Mouse (Mus musculus) forebrain, embryonic 14.5 days (tissue): ENCODE data around the gene Ell. TPM values are rescaled to one million over a fixed set of nuclear protein-coding genes. Genes with fewer than 3 reads are reported as not detected.

ENCODE experiments used
- ATAC-seq: fragments of 200-750 bp; cut with Nextera tagmentation; 2 replicates; pipeline ENCODE4 v1.8.0; 2017; ENCODE audit warnings: mild to moderate bottlenecking, moderate library complexity
- DNase-seq: peaks from one replicate; pipeline ENCODE4 v3.0.0-alpha.2; 2015; ENCODE audit warnings: low spot score
- H3K27ac ChIP-seq: fragments of 300-500 bp; sonication (generic); 2 replicates; pipeline ENCODE4 v1.5.1; 2014; ENCODE audit warnings: low read depth, mild to moderate bottlenecking, control low read depth, low read length, moderate library complexity
- H3K27me3 ChIP-seq: fragments of 300-500 bp; sonication (generic); replicated peaks from 2 replicates; pipeline ENCODE4 v1.6.1; 2014; ENCODE audit warnings: low read length, control low read depth, mixed read lengths; ENCODE audit not compliant: control insufficient read depth, insufficient read depth
- H3K36me3 ChIP-seq: fragments of 300-500 bp; sonication (generic); 2 replicates; pipeline ENCODE4 v1.6.1; 2014; ENCODE audit warnings: low read length, control low read depth; ENCODE audit not compliant: control insufficient read depth, insufficient read depth
- H3K4me1 ChIP-seq: fragments of 300-500 bp; sonication (generic); 2 replicates; pipeline ENCODE4 v1.6.1; 2014; ENCODE audit warnings: antibody characterized with exemption, low read length, control low read depth; ENCODE audit not compliant: control insufficient read depth, insufficient read depth
- H3K4me2 ChIP-seq: fragments of 300-500 bp; sonication (generic); 2 replicates; pipeline ENCODE4 v1.6.1; 2014; ENCODE audit warnings: mild to moderate bottlenecking, control low read depth, low read length
- H3K4me3 ChIP-seq: fragments of 300-500 bp; sonication (generic); 2 replicates; pipeline ENCODE4 v1.5.1; 2014; ENCODE audit warnings: low read depth, low read length, control low read depth
- H3K9ac ChIP-seq: fragments of 300-500 bp; sonication (generic); 2 replicates; pipeline ENCODE4 v1.6.1; 2014; ENCODE audit warnings: mild to moderate bottlenecking, low read length, control low read depth, moderate library complexity
- H3K9me3 ChIP-seq: fragments of 300-500 bp; sonication (generic); replicated peaks from 2 replicates; pipeline ENCODE4 v1.6.1; 2016; ENCODE audit warnings: low read length, control low read depth, mixed read lengths; ENCODE audit not compliant: control insufficient read depth
- WGBS: fragments of 180-500 bp; shearing (Covaris S2); extraction: QIAGEN DNeasy Blood & Tissue Kit; methylation state at CpG from one replicate; pipeline ENCODE4 v1.1.7; 2014; 5-methylcytosine and 5-hydroxymethylcytosine counted together
- polyA plus RNA-seq: library from polyadenylated mRNA; unstranded; fragments of >200 nt; fragmentation: Nextera tagmentation; extraction: Ambion mirVana; gene quantifications from 2 replicates; pipeline ENCODE4 v1.2.1, GENCODE M21; 2014

Gene Ell
- polyA plus RNA-seq, 1 experiment from 2014 or later: 15.1 TPM

DNA sequence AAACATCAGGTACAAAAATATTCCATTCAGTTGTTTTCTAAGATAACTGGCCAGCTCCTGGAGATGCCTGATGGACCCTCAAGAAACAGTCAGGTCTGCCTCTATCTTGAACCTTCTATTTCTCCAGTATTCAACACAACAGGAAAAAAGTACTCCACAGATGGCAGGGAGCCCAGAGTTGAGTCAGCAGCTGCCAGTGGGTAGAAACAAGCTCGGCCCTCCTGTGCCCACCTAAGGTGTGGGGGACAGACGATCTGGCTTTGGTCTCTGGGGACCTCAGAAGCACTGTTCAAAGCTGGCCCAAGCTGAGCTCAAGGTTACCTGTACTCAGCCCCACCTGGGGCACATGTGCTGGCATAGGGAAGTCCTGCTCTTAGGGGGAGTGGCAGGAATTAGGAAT, 25.8 kb upstream of the Ell start:
- no peak for ATAC-seq
- no peak overlapping the region for H3K27ac ChIP-seq
- no peak overlapping the region for H3K9ac ChIP-seq
- H3K4me3 ChIP-seq: no peak overlapping the region
- 52% methylated on average over 2 of the region's 2 CpGs for WGBS
- peaks cover 39% of the 10 kb centered on the region for H3K36me3 ChIP-seq
- H3K4me2 ChIP-seq: no peak overlapping the region
- no peak for DNase-seq
- H3K27me3 ChIP-seq: no peaks in the 10 kb centered on the region
- H3K9me3 ChIP-seq: no peaks in the 10 kb centered on the region
- peaks cover 10% of the 10 kb centered on the region for H3K4me1 ChIP-seq

DNA sequence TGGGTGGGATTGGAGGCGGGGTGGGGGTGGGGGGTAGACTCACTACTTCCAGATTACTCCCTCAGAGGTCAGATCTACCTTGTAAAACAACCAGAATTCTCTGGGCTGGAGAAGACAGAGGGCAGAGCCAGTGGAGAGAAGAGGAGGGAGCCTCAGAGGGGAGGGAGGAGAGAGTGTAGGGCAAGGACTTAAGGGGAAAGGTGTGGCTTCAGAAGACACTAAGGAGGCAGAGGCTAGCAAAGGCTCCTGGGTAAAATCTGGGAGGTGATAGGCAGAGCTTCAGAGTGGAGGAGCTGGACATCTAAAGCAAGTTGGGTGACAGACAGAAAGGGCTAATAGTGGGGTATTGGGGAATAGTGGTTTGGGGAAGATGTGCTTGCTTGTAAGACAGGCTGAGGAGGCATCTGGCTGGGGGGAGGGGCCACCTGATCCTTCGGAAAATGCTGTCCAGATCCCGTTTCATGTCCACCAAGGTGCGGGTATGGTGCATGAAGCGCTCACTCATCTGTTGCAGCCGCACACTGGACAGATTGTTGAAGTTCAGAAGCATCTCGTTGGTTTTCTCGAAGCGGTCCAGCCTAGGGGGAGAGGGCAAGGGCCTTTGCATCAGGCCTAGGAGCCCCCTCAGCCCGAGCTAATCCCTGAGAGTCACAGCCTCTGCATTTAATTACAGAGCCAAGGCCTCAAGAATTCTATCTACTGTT, 21.2 kb upstream of the Ell start:
- DNase-seq: no peak
- peaks cover 40% of the 10 kb centered on the region for H3K36me3 ChIP-seq

DNA sequence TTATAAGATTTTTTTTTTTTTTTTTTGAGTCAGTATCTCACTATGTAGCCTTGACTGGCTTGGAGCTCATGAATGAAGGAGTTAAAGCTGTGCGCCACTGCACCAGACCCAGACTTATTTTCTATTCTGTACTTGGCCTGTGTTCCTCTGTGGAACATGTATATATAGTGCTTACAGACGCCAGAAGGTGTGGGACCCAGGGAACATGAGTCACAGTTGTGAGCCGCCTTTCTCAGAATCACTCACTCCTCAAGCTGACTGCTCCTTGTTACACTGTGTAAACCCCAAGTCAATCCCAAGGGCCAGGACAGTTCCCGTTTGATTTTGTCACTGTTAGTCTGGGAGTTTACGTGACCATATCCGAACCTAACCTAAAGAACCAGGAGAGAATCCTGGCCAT, 20.2 kb upstream of the Ell start:
- 92% methylated on average over 6 of the region's 6 CpGs for WGBS
- H3K4me1 ChIP-seq: peaks cover 6% of the 10 kb centered on the region
- no peak overlapping the region for H3K4me3 ChIP-seq
- no peak overlapping the region for H3K4me2 ChIP-seq
- H3K36me3 ChIP-seq: peaks cover 30% of the 10 kb centered on the region
- DNase-seq (no peak), ATAC-seq (no peak)
- no peaks in the 10 kb centered on the region for H3K27me3 ChIP-seq
- H3K9ac ChIP-seq: no peak overlapping the region
- no peak overlapping the region for H3K27ac ChIP-seq
- no peaks in the 10 kb centered on the region for H3K9me3 ChIP-seq

More for the DNA sequence above, 21.2 kb upstream of the Ell start:
- Histone ChIP-seq H3K9me3 (no peaks in the 10 kb centered on the region), H3K4me2 (no peak overlapping the region), H3K27ac (no peak overlapping the region), H3K27me3 (no peaks in the 10 kb centered on the region), H3K4me3 (no peak overlapping the region), H3K4me1 (peaks cover 3% of the 10 kb centered on the region), H3K9ac (no peak overlapping the region)
- no peak for ATAC-seq
- 74% methylated on average over 10 of the region's 10 CpGs for WGBS

DNA sequence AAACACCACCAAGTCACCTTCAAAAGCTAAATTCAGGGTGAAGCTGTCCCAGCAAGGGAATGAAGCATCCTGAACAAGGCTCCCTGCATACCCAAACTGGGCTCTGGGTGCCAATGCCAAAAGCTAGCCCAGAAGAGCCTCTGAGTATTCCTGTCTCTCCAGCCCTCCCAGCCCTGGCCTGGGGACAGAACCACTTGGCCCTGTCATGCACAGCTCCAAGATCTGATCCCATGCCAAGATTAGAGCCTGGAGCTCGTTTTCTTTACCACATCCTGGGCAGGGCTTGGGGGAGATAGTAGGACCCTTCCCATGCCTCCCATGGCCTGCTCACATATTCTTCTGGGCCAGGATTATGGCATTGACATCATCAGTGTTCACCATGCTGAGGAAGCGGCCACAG, 19.7 kb upstream of the Ell start:
- no peak overlapping the region for H3K9ac ChIP-seq
- 65% methylated on average over 2 of the region's 2 CpGs for WGBS
- ATAC-seq: no peak

DNA sequence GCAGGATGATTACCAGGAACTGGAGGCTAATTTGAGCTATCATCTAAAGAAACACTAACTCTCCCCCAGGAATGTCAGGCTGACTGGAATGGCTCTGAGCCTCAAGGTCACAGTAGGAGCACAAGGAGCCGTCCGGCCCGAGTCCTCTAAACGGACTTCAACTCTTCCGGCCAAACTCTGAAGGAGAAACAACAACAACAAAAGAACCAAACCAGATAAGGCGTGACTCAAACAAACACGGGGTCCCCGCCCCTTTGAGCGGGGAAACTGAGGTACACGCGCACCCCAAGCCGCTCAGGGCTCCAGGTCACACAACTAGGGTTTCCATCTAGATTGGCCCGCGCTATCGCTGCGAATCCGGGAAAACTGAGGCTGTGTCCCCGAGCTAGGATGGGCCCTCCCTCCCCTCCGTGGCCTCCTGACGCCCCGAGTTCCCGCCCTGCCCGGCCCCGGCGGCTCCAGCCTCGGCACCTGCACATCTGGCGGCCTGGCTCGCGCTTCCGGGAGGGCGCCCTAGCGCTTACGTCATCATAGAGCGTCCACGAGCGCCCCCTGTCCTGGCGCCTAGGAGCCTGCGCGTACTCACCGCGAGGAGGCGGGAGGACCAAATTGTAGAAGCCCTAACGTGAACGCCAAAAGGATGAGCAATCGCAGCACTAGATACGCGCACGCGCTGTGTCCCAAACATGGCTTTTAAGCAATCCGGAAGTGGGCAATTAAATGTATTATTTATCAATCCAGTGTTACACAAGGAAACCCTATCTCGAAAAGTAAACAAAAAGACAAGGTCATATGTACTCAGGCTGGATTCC, 16.5 kb upstream of the Ell start:
- WGBS: under 1% methylated on average over 51 of the region's 51 CpGs
- Histone ChIP-seq H3K4me3 (peak overlapping the region; percentile 62), H3K4me1 (peaks cover 6% of the 10 kb centered on the region), H3K9me3 (no peaks in the 10 kb centered on the region), H3K9ac (peak overlapping the region; percentile 68), H3K4me2 (peak overlapping the region; percentile 85), H3K27me3 (no peaks in the 10 kb centered on the region), H3K27ac (peak overlapping the region; percentile 89), H3K36me3 (0 out of 2 replicates have a peak, but pooled peaks cover 12% of the 10 kb centered on the region)
- ATAC-seq: peak; percentile 86
- peak; percentile 99 for DNase-seq

More for the DNA sequence above, 19.7 kb upstream of the Ell start:
- Histone ChIP-seq H3K4me1 (peaks cover 6% of the 10 kb centered on the region), H3K9me3 (no peaks in the 10 kb centered on the region), H3K36me3 (peaks cover 25% of the 10 kb centered on the region; the same call in 1 of the 2 replicates), H3K4me3 (no peak overlapping the region), H3K27me3 (no peaks in the 10 kb centered on the region), H3K27ac (no peak overlapping the region), H3K4me2 (no peak overlapping the region)
- no peak for DNase-seq

DNA sequence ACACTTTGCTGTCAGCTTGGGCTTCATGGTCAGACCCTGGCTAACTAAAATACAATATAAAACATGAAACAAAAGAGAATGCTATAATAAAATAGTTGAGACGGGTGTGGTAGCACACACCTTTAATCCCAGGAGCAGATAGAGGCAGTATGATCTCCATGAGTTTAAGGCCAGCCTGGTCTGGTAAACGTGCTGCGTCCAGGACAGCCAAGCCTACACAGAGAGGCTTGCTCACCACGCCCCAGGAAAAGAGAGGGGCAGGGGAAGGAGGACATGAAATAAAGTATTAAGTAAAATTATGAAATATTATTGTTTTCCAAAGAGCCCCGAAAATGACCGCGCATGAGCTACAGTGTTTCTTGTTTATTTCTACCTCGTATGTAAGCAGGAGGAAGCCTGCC, 12.1 kb upstream of the Ell start:
- peaks cover 12% of the 10 kb centered on the region for H3K4me1 ChIP-seq
- peaks cover 27% of the 10 kb centered on the region for H3K36me3 ChIP-seq
- ATAC-seq (no peak), DNase-seq (no peak)
- peak overlapping the region; percentile 95 for H3K9ac ChIP-seq
- peak overlapping the region; percentile 82 for H3K27ac ChIP-seq
- peak overlapping the region; percentile 88 for H3K4me2 ChIP-seq
- H3K27me3 ChIP-seq: no peaks in the 10 kb centered on the region
- no peaks in the 10 kb centered on the region for H3K9me3 ChIP-seq
- WGBS: 2% methylated on average over 8 of the region's 8 CpGs
- H3K4me3 ChIP-seq: peak overlapping the region; percentile 82

DNA sequence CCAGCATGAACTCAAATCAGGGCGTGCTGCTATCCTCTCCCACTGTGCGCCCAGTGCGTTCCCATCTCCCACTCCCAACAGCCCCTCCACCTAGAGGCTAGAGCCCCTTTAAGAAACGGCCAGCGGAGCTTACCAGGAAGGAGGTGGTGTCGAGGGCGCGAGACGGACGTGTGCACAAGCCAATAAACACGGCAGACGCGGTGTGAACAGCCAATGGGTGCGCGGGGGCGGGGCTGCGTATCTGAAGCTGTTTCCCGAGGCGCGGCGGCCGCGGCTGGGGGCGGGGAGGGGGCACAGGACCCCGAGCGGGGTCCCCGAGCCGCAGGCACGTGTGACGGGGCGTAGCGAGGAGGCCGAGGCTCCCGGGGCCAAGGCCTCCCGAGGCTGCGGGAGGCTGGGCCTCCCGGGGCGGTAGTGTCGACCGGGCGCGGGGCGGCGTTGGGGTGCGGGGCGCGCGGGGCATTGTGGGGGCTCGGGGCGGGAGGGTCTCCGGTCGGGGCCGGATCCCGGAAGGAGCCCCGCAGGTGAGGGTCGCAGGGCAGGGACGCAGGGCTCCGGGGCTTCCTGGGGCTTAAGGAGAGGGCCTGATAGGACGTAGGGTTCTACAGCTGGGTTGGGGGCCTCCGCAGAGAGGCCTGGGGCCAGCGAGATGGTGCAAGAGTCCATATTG, 11.6 kb upstream of the Ell start, which contains the start of the genes Fkbp8 and Kxd1:
Gene Fkbp8 (plus strand): TSS at position 213 of the 670 bp plus-strand sequence.
Gene Kxd1 (minus strand): TSS at position 445 of the 670 bp plus-strand sequence.
- peak within 1 kb of the TSS; percentile 82 for H3K4me3 ChIP-seq
- peak within 1 kb of the TSS; percentile 95 for H3K9ac ChIP-seq
- H3K4me1 ChIP-seq: peaks cover 9% of the 10 kb centered on the region
- WGBS: under 1% methylated on average over 59 of the region's 61 CpGs
- no peaks in the 10 kb centered on the region for H3K9me3 ChIP-seq
- peak within 1 kb of the TSS; percentile 82 for H3K27ac ChIP-seq
- peak within 1 kb of the TSS; percentile 88 for H3K4me2 ChIP-seq
- peak; percentile 94 for ATAC-seq
- DNase-seq: peak; percentile 98
- H3K36me3 ChIP-seq: peaks cover 33% of the 10 kb centered on the region
- no peaks in the 10 kb centered on the region for H3K27me3 ChIP-seq

DNA sequence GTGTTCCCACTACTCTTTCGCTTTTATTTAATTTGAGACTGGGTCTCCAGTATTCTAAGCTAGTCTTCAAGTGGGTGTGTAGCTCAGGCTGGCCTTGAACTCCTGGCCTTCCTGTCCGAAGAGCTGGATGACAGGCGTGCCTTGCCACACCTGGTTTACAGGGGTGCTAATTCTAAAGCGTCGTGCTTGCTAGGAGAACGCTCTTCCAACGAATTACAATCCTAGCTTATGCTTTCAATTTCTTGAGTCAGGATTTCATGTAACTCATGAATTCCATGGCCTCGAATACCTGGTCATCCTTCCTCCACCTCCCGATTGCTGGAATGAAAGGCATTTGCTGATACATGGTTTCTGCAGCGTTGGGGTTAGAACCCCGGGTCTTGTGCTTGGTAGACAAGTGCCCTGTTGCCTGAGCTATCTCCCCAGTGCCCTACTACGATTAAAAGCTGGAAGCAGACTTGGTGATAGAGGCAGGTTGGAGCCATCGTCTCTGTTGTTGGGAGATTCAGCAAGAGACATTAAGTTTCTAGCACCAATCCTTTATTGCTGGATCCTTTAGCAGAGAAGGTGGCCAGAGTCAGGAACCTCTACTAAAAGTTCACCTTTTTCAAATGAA, 11.0 kb upstream of the Ell start:
- DNase-seq (no peak), ATAC-seq (no peak)
- H3K9me3 ChIP-seq: no peaks in the 10 kb centered on the region
- peak overlapping the region; percentile 88 for H3K4me2 ChIP-seq
- peak overlapping the region; percentile 82 for H3K4me3 ChIP-seq
- peak overlapping the region; percentile 95 for H3K9ac ChIP-seq
- peaks cover 37% of the 10 kb centered on the region for H3K36me3 ChIP-seq
- H3K4me1 ChIP-seq: peaks cover 8% of the 10 kb centered on the region
- 35% methylated on average over 13 of the region's 13 CpGs for WGBS
- H3K27me3 ChIP-seq: no peaks in the 10 kb centered on the region
- H3K27ac ChIP-seq: peak overlapping the region; percentile 82
